Mouse (Mus musculus) lung, embryonic 14.5 days (tissue): ENCODE data around the gene Ptger3. TPM values are rescaled to one million over a fixed set of nuclear protein-coding genes. Genes with fewer than 3 reads are reported as not detected.

Experiments
- ATAC-seq: fragments of 200-750 bp; cut with Nextera tagmentation; 2 replicates; pipeline ENCODE4 v1.8.0; 2017; ENCODE audit warnings: mild to moderate bottlenecking, moderate TSS enrichment, moderate library complexity; ENCODE audit not compliant: insufficient read depth
- DNase-seq: peaks from one replicate; pipeline ENCODE4 v3.0.0-alpha.2; 2015
- H3K27ac ChIP-seq: fragments of 300-500 bp; sonication (generic); 2 replicates; pipeline ENCODE4 v1.5.1; 2014; ENCODE audit warnings: low read depth, mild to moderate bottlenecking, moderate library complexity
- H3K27me3 ChIP-seq: fragments of 300-500 bp; sonication (generic); 2 replicates; pipeline ENCODE4 v1.6.1; 2014; ENCODE audit warnings: low read length, control low read depth; ENCODE audit not compliant: insufficient read depth
- H3K36me3 ChIP-seq: fragments of 300-500 bp; sonication (generic); 2 replicates; pipeline ENCODE4 v1.6.1; 2014; ENCODE audit warnings: control low read depth; ENCODE audit not compliant: insufficient read depth
- H3K4me1 ChIP-seq: fragments of 300-500 bp; sonication (generic); 2 replicates; pipeline ENCODE4 v1.6.1; 2014; ENCODE audit warnings: antibody characterized with exemption, control low read depth; ENCODE audit not compliant: insufficient read depth
- H3K4me2 ChIP-seq: fragments of 300-500 bp; sonication (generic); 2 replicates; pipeline ENCODE4 v1.6.1; 2014; ENCODE audit warnings: mild to moderate bottlenecking
- H3K4me3 ChIP-seq: fragments of 300-500 bp; sonication (generic); 2 replicates; pipeline ENCODE4 v1.5.1; 2014; ENCODE audit warnings: low read depth, low read length
- H3K9ac ChIP-seq: fragments of 300-500 bp; sonication (generic); 2 replicates; pipeline ENCODE4 v1.6.1; 2014
- H3K9me3 ChIP-seq: fragments of 300-500 bp; sonication (generic); 2 replicates; pipeline ENCODE4 v1.6.1; 2016; ENCODE audit warnings: low read depth, low read length, control low read depth
- CTCF ChIP-seq: IDR thresholded peaks from 2 replicates; pipeline ENCODE4 v1.5.1; 2016; ENCODE audit warnings: antibody characterized with exemption, low read depth
- WGBS: fragments of 180-500 bp; shearing (Covaris S2); extraction: QIAGEN DNeasy Blood & Tissue Kit; methylation state at CpG from one replicate; pipeline ENCODE4 v1.1.7; 2014; 5-methylcytosine and 5-hydroxymethylcytosine counted together
- polyA plus RNA-seq: library from polyadenylated mRNA; unstranded; fragments of >200 nt; fragmentation: Nextera tagmentation; extraction: Ambion mirVana; gene quantifications from 2 replicates; pipeline ENCODE4 v1.2.1, GENCODE M21; 2014

The Ptger3 gene
- polyA plus RNA-seq: 9.6 and 10.3 TPM in 2 replicates

- Histone ChIP-seq H3K4me2 (peak within 1 kb of the TSS; percentile 94), H3K9ac (peak within 1 kb of the TSS; percentile 36; the same call in 1 of the 2 replicates), H3K27me3 (peaks cover 26% of the 10 kb centered on the region), H3K27ac (no peak within 1 kb of the TSS), H3K4me3 (peak within 1 kb of the TSS; percentile 50), H3K36me3 (no peaks in the 10 kb centered on the region), H3K9me3 (no peaks in the 10 kb centered on the region), H3K4me1 (peaks cover 5% of the 10 kb centered on the region; the same call in 1 of the 2 replicates)
- no peak for TF ChIP-seq CTCF
- WGBS: under 1% methylated on average over 84 of the region's 84 CpGs
- ATAC-seq: peak; percentile 81
- peak; percentile 69 for DNase-seq
These were observed at the start of gene Ptger3 for GRCm38 (mm10) chr3:157566725-157567565. Ptger3 (plus strand) TSS chr3:157566892.

GRCm38 (mm10) chr3:157517992-157518391 lies 48.7 kb upstream of the Ptger3 start:
- Histone ChIP-seq H3K9me3 (no peaks in the 10 kb centered on the region), H3K27me3 (no peaks in the 10 kb centered on the region), H3K4me1 (no peaks in the 10 kb centered on the region), H3K4me2 (no peak overlapping the region), H3K36me3 (no peaks in the 10 kb centered on the region), H3K27ac (no peak overlapping the region), H3K4me3 (no peak overlapping the region), H3K9ac (no peak overlapping the region)
- DNase-seq (peak; percentile 74), ATAC-seq (peak; percentile 67; the same call in 1 of the 2 replicates)
- WGBS: 37% methylated on average over 2 of the region's 2 CpGs
- no peak for TF ChIP-seq CTCF

- Histone ChIP-seq H3K9ac (no peak overlapping the region), H3K9me3 (no peaks in the 10 kb centered on the region), H3K36me3 (no peaks in the 10 kb centered on the region), H3K27ac (no peak overlapping the region), H3K27me3 (no peaks in the 10 kb centered on the region; the same call in 1 of the 2 replicates), H3K4me2 (no peak overlapping the region), H3K4me3 (no peak overlapping the region), H3K4me1 (no peaks in the 10 kb centered on the region)
- ATAC-seq (peak; percentile 33; the same call in 1 of the 2 replicates), DNase-seq (peak; percentile 85)
- peak; percentile 77 for TF ChIP-seq CTCF
- 0% methylated on average over 1 of the region's 1 CpGs for WGBS
These were observed 46.3 kb upstream of the Ptger3 start for GRCm38 (mm10) chr3:157520433-157520832.

- Histone ChIP-seq H3K9ac (no peak overlapping the region), H3K36me3 (no peaks in the 10 kb centered on the region), H3K4me2 (no peak overlapping the region), H3K27ac (no peak overlapping the region), H3K27me3 (no peaks in the 10 kb centered on the region; the same call in 1 of the 2 replicates), H3K4me3 (no peak overlapping the region), H3K9me3 (no peaks in the 10 kb centered on the region), H3K4me1 (no peaks in the 10 kb centered on the region)
- DNase-seq (no peak), ATAC-seq (no peak)
- no peak for TF ChIP-seq CTCF
- 32% methylated on average over 1 of the region's 1 CpGs for WGBS
These were observed 42.9 kb upstream of the Ptger3 start for GRCm38 (mm10) chr3:157523834-157524233.

GRCm38 (mm10) chr3:157531585-157531984 lies 35.1 kb upstream of the Ptger3 start:
- 72% methylated on average over 2 of the region's 2 CpGs for WGBS
- Histone ChIP-seq H3K4me3 (no peak overlapping the region), H3K9ac (no peak overlapping the region), H3K36me3 (peaks cover 5% of the 10 kb centered on the region; the same call in 1 of the 2 replicates), H3K27me3 (peaks cover 31% of the 10 kb centered on the region), H3K9me3 (peaks cover 10% of the 10 kb centered on the region), H3K27ac (no peak overlapping the region), H3K4me2 (no peak overlapping the region), H3K4me1 (no peaks in the 10 kb centered on the region; the same call in 1 of the 2 replicates)
- DNase-seq (no peak), ATAC-seq (no peak)
- TF ChIP-seq CTCF: no peak

- H3K27ac ChIP-seq: peak within 1 kb of the TSS; percentile 93
- H3K9ac ChIP-seq: peak within 1 kb of the TSS; percentile 94
- no peak for TF ChIP-seq CTCF
- ATAC-seq (peak; percentile 98), DNase-seq (peak; percentile 97)
- H3K4me1 ChIP-seq: no peaks in the 10 kb centered on the region; the same call in 1 of the 2 replicates
- H3K27me3 ChIP-seq: peaks cover 31% of the 10 kb centered on the region
- H3K36me3 ChIP-seq: peaks cover 22% of the 10 kb centered on the region
- H3K4me2 ChIP-seq: peak within 1 kb of the TSS; percentile 88
- H3K9me3 ChIP-seq: peaks cover 10% of the 10 kb centered on the region
- under 1% methylated on average over 80 of the region's 91 CpGs for WGBS
- peak within 1 kb of the TSS; percentile 87 for H3K4me3 ChIP-seq
These were observed 32.5 kb upstream of the Ptger3 start, which contains the start of gene Zranb2 for GRCm38 (mm10) chr3:157533964-157534785. Zranb2 (plus strand) TSS chr3:157534160.
